ENCODE assay signal across 21 mouse cellular contexts in the genomic region with DNA sequence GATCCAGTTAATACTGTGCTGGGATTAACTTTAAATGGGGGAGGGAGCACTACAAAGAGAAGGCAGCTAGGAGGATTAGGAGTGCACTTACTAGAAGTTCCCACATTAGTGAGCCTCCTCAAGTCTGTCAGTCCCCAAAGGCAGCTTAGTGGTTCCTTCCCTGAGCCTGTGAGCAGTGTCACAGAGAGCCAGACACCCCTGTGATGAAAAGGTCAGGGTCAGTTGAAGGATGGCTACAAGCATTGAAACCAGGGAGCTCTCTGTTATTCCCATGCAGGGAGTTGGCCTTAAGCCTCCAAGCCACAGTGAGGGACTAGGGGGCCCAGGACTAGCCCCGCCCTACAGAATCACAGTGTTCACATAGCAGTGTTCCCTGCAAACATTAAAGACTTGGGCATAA.
DNase-seq lines count a peak whose midpoint lies in the region; ATAC-seq lines count a peak whose summit lies in the region.
"Had no signal": no experiment of that assay in that cellular context is flagged by ENCODE, and none has a peak within 500 bp of the region (broad histone marks: within the 10 kb centered on the region; RNA-seq: fewer than 3 reads in every experiment).

No protein-coding gene starts in this region.

- H3K4me1 ChIP-seq in forebrain, embryonic 10.5 days: peaks cover 6% of the 10 kb centered on the region
- H3K4me1 ChIP-seq: embryonic facial prominence, embryonic 13.5 days; forebrain, embryonic 13.5 days; heart, embryonic 13.5 days; hindbrain, embryonic 15.5 days had no signal

- H3K27ac ChIP-seq in forebrain, embryonic 10.5 days: no peak overlapping the region
- H3K27ac ChIP-seq: embryonic facial prominence, embryonic 13.5 days; forebrain, embryonic 13.5 days; heart, embryonic 13.5 days; hindbrain, embryonic 15.5 days had no signal

- no peaks in the 10 kb centered on the region for H3K27me3 ChIP-seq in forebrain, embryonic 10.5 days (ENCODE audit: poor library complexity, severe bottlenecking)
- H3K27me3 ChIP-seq: embryonic facial prominence, embryonic 13.5 days; forebrain, embryonic 13.5 days; heart, embryonic 13.5 days; hindbrain, embryonic 15.5 days had no signal

- DNase-seq in adrenal gland, adult (ENCODE audit: inconsistent age in 2 of 2, low spot score in 1 of 2): peak; percentile 64 to 81
- DNase-seq in adrenal gland, postnatal 4 days (ENCODE audit: low spot score in 2 of 2): no peak
- peak; percentile 21 for DNase-seq in ZHBTc4 (ENCODE audit: low read depth, low spot score)
- DNase-seq in adrenal gland, postnatal 14 days: peak; percentile 44
- DNase-seq in retina, postnatal 1 day: peak; percentile 52
- DNase-seq in forebrain, embryonic 10.5 days (ENCODE audit: extremely low spot score, low spot score): no peak
- DNase-seq in cerebellum, adult 9-11 months: no peak
- DNase-seq: B cell, adult 2 months; cerebellum, adult 2 months; cerebellum, postnatal 14 days; forebrain, postnatal 0 days; gastrocnemius, postnatal 14 days; heart, postnatal 36 days had no signal

- 67% methylated on average over 1 of the region's 1 CpGs for WGBS in forebrain, embryonic 10.5 days

- no peaks in the 10 kb centered on the region for H3K9me3 ChIP-seq in forebrain, embryonic 10.5 days
- H3K9me3 ChIP-seq: embryonic facial prominence, embryonic 13.5 days; forebrain, embryonic 13.5 days; heart, embryonic 13.5 days; hindbrain, embryonic 15.5 days had no signal

- H3K4me3 ChIP-seq in forebrain, embryonic 10.5 days: no peak overlapping the region
- H3K4me3 ChIP-seq: embryonic facial prominence, embryonic 13.5 days; forebrain, embryonic 13.5 days; heart, embryonic 13.5 days; hindbrain, embryonic 15.5 days had no signal

- H3K36me3 ChIP-seq in forebrain, embryonic 10.5 days (replicated peaks): no peaks in the 10 kb centered on the region
- H3K36me3 ChIP-seq: embryonic facial prominence, embryonic 13.5 days; heart, embryonic 13.5 days; hindbrain, embryonic 15.5 days had no signal

- no peak for ATAC-seq in megakaryocyte-erythroid progenitor cell, adult 5-6 weeks (replicated peaks; ENCODE audit: low FRiP score, low TSS enrichment, poor library complexity, severe bottlenecking)
- ATAC-seq: CD4-positive, CD25-positive, alpha-beta regulatory T cell, adult 4 months; forebrain, embryonic 13.5 days; forebrain, postnatal 0 days; intestine, embryonic 16.5 days; Patski had no signal

Comparison
In these comparisons a context has a peak if more than half of its experiments do, and no peak if none do; other contexts are left out.
1. DNase-seq: peak in adrenal gland, adult (2 of 2), ZHBTc4 (single experiment), adrenal gland, postnatal 14 days (single experiment) and retina, postnatal 1 day (single experiment); none in adrenal gland, postnatal 4 days (0 of 2), forebrain, embryonic 10.5 days (single experiment) and cerebellum, adult 9-11 months (single experiment).